Mouse (Mus musculus) gastrocnemius, postnatal 36 days (tissue): Measurements from ENCODE around the gene Tomm5. TPM values are rescaled to one million over a fixed set of nuclear protein-coding genes. Genes with fewer than 3 reads are reported as not detected.
A peak's percentile ranks its signal among the peaks of the same experiment; 100 is the strongest.
"Not testable (repeated sequence)": the region's sequence is repeated elsewhere in the genome, so short reads cannot be mapped to it uniquely, and the experiment has no call there.

Experiments used
- DNase-seq, 2 experiments: peaks; one replicate each; pipeline ENCODE4 v3.0.0; 2022
- intact Hi-C: fragments of 180-260 bp; cut with DNase I; formaldehyde crosslinking; loops from one replicate; pipeline ENCODE4 v1.15.1; 2025
- long read RNA-seq, 2 experiments: library from polyadenylated mRNA; stranded (forward); transcript quantifications; one replicate each; pipeline ENCODE4 v2.0.0; 2021
- total RNA-seq, 2 experiments: library from RNA; stranded (reverse); gene quantifications; 2 replicates each; pipeline ENCODE4 v1.2.3; 2021

Tomm5 gene
- 10 to 100 TPM; 75.1 to 79.8 TPM for total RNA-seq
- long read RNA-seq, experiment 1, transcript Tomm5-204 (2 exons, 639 nt), result major isoform, 111 of 128 reads
- long read RNA-seq, experiment 1, transcript Tomm5-202 (3 exons, 679 nt), result minor isoform, 12 of 128 reads
- long read RNA-seq, experiment 1, partial matches to known transcripts, result 0 of 128 reads
- long read RNA-seq, experiment 1, other reads (novel, unspliced or antisense), result 4 of 128 reads
- long read RNA-seq, experiment 2, transcript Tomm5-204 (2 exons, 639 nt), result major isoform, 149 of 168 reads
- long read RNA-seq, experiment 2, transcript Tomm5-202 (3 exons, 679 nt), result minor isoform, 12 of 168 reads
- long read RNA-seq, experiment 2, partial matches to known transcripts, result 0 of 168 reads
- long read RNA-seq, experiment 2, other reads (novel, unspliced or antisense), result 6 of 168 reads

- peak; percentile 73 to 83 for DNase-seq
- intact Hi-C loops, result no loop called here
These were observed at the start of gene Tomm5 for GRCm38 (mm10) chr4:45107601-45108277. Tomm5 (minus strand) TSS chr4:45108114.

- no peak for DNase-seq
- intact Hi-C loops, result no loop called here
These were observed 48.5 kb upstream of the Tomm5 start for GRCm38 (mm10) chr4:45156433-45156832.

GRCm38 (mm10) chr4:45143005-45143404 is 35.1 kb upstream of the Tomm5 start:
- no peak for DNase-seq
- intact Hi-C loops, result no loop called here

- no peak for DNase-seq
- intact Hi-C loops, result no loop called here
These were observed 34.5 kb upstream of the Tomm5 start for GRCm38 (mm10) chr4:45142411-45142810.

- intact Hi-C loops, result no loop called here
- DNase-seq, result no peak
These were observed 33.9 kb upstream of the Tomm5 start for GRCm38 (mm10) chr4:45141835-45142234.

GRCm38 (mm10) chr4:45137636-45138035 is 29.7 kb upstream of the Tomm5 start:
- intact Hi-C loops, result no loop called here

GRCm38 (mm10) chr4:45134471-45134870 is 26.6 kb upstream of the Tomm5 start:
- intact Hi-C loops, result no loop called here
- DNase-seq, result no peak

More at GRCm38 (mm10) chr4:45137636-45138035, 29.7 kb upstream of the Tomm5 start:
- no peak for DNase-seq

- no peak for DNase-seq
- intact Hi-C loops, result no loop called here
These were observed 23.1 kb upstream of the Tomm5 start for GRCm38 (mm10) chr4:45131021-45131420.

GRCm38 (mm10) chr4:45121311-45121710 is 13.4 kb upstream of the Tomm5 start:
- no peak for DNase-seq
- intact Hi-C loops, result no loop called here

GRCm38 (mm10) chr4:45108456-45109110 is 669 bp upstream of the Tomm5 start:
- no peak for DNase-seq

GRCm38 (mm10) chr4:45107066-45107465 is 848 bp downstream of the Tomm5 start:
- intact Hi-C loops, result no loop called here
- no peak for DNase-seq

More at GRCm38 (mm10) chr4:45108456-45109110, 669 bp upstream of the Tomm5 start:
- intact Hi-C loops, result no loop called here

GRCm38 (mm10) chr4:45106409-45106808 is 1.5 kb downstream of the Tomm5 start:
- intact Hi-C loops, result no loop called here

GRCm38 (mm10) chr4:45097198-45097872 is 10.6 kb downstream of the Tomm5 start:
- intact Hi-C loops, result loop anchor here (2.0 to 5.0 kb wide), 2 partner anchors 80 to 183 kb away; partner anchors contain the start of gene Polr1e
- DNase-seq, result peak; percentile 41 to 55

More at GRCm38 (mm10) chr4:45106409-45106808, 1.5 kb downstream of the Tomm5 start:
- DNase-seq, result no peak

- no peak for DNase-seq
- intact Hi-C loops, result no loop called here
These were observed 23.0 kb downstream of the Tomm5 start for GRCm38 (mm10) chr4:45084895-45085290.

GRCm38 (mm10) chr4:45084021-45084894 is 23.7 kb downstream of the Tomm5 start, which contains the start of gene Fbxo10:
Fbxo10 (minus strand) TSS chr4:45084604.
- intact Hi-C loops, result no loop called here
- DNase-seq, result peak; percentile 82 to 93

- no peak for DNase-seq
- intact Hi-C loops, result no loop called here
These were observed 24.4 kb downstream of the Tomm5 start for GRCm38 (mm10) chr4:45083487-45083886.

- no peak for DNase-seq
- intact Hi-C loops, result no loop called here
These were observed 25.0 kb downstream of the Tomm5 start for GRCm38 (mm10) chr4:45082951-45083350.

GRCm38 (mm10) chr4:45081041-45081440 is 26.9 kb downstream of the Tomm5 start:
- DNase-seq, intact Hi-C loops: not testable (repeated sequence)

GRCm38 (mm10) chr4:45073544-45073943 is 34.4 kb downstream of the Tomm5 start:
- intact Hi-C loops, result no loop called here
- DNase-seq, result no peak
